Mouse (Mus musculus): ENCODE measurements around the gene Vdr.

Gene Vdr

DNA sequence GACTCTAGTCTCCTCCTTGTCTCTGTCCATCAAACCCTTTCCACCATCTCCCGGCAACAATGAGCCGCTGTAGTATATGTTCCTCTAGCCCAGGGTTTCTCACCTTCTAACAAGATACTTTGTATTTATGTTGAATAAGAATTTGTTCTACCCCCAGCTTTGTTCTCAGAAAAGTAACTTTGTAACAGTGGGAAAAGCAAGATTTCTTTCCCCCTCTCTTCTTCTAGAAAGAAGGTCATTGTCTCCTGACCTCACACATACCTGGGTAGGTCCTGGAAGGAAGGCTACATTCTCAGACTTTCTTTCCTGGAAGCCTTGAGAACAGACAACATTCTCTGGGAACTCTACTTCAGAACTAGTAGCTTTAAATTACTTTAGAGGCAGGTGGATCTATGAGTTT, at the start of gene Vdr:
Gene Vdr (minus strand): TSS at position 101 of the 400 bp plus-strand sequence.
- no peak for ATAC-seq (ENCODE audit: low TSS enrichment)

DNA sequence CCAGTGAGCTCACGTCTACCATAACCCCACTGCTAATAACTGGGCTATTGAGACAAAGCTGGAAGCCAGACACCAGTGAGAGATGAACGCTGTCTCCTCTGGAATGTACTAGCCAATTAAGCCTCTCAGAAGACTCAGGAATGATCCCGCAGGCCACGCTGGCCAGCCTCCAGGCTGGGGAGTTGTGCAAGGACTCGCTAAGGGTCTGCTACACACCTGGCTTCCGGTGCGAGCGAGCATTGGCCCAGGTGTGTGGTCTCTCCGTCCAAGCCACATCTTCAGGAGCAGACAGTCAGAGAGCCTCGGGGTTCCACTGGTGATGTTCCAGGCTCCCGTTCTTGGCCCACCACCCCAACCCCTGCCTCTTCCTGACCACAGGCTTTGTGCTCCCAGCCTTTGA, 46.0 kb upstream of the Vdr start:
- no peak for ATAC-seq (ENCODE audit: low TSS enrichment)

DNA sequence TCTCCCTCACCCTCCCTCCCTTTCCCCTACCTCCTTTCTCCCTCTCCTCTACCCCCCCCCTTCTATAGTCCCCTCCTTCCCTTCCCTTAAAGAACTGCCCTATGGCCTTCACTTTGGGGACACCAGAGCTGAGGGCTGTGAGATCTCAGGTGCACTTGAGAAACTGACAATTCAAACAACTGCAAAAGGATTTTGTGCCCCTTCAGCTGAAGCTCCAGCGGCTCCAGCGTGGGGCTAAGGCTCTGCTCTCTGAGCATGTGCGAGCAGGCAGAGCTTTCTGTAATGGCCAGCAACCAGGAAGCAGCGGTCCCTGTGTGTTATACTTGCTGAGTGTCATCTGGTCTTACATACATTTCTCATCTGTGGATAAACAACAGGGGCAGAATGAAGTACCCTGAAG, 45.3 kb upstream of the Vdr start:
- ATAC-seq (ENCODE audit: low TSS enrichment): no peak

DNA sequence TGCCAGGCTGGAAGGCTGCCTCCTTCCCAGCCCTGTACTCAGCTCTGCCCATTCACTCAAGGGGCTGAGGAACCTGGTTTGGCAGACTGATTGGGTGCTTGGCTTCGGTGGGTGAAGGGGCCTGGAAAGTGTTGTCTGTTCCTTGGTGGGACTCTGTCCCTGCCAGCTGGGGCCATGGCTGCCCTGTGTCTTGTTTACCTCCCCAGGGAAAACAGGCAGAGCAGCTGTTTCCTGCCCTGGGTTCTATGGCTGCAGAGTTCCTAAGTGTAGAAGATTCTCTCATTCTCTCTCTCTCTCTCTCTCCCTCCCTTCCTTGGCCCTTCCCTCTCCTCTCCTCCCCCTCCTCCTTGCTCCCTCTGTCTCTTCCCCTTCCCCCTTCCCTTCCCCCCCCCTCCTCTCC, 44.9 kb upstream of the Vdr start:
- no peak for ATAC-seq (ENCODE audit: low TSS enrichment)

DNA sequence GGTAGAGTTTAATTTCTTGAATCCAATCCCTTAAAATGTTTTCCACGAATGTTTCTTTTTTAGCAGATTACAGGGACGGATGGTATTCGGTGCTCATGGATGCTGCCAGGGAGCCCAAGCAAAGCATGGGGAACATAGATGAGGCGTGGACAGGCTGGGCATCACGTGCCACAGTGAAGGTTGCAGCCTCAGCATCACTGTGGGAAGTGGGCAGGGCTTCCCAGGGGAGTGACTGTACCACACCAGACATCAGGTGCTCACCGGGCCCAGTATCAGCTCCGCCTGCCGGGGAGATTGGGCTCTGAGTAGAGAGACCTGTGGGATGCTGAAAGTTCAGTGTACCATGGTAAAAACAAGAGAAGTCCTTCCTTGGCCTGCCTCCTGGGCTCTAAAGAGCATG, 44.2 kb upstream of the Vdr start:
- no peak for ATAC-seq (ENCODE audit: low TSS enrichment)

DNA sequence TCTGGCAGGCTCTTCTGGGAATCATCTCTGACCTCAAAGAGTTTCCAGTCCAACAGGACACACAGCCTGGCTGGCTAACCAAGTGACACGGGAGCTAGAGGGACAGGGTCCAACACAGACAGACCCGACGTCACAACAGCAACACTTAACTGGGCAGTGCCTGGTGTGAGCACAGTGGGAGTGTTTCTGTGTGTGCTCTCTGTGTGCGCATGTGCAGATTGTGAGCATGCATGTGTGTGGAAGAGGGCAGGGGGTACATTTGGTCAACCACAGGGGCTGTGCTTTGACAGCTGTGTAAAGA, 42.4 kb upstream of the Vdr start:
- no peak for ATAC-seq (ENCODE audit: low TSS enrichment)

DNA sequence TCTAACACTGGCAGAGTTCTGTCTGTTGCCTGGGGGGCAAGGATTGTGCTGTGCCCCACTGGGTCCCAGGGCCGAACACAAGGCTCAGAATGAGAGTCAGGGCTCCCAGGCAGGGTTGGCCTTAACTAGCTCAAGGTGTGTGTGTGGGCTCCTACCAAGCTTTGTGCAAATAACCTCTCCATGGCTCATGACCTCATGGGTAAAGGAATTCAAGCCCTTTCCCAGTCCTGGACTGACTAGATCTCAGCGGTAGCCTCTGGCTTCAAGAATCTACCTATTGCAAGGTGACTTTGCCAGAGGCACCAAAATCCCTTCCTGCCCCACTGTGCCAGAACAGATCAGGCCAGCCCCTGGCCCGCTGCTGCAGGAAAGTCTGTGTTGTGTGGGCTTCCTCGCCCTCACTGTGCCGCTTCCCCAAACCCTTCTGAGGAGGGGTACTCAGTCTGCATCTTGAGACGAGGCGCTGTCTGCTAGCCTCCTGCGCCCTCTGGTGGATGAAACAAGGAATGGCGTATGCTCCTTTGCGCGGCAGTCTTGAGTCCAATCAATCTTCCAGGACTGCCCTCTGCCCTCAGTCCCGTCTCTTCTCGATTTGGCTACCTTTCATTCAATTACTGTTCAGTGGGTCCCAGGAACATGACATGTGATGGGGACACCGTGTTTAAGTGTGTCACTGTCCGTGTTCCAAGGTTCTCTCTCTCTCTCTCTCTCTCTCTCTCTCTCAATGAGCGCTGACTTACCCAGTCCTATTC, 41.9 kb upstream of the Vdr start:
- ATAC-seq (ENCODE audit: low TSS enrichment): peak; percentile 53

DNA sequence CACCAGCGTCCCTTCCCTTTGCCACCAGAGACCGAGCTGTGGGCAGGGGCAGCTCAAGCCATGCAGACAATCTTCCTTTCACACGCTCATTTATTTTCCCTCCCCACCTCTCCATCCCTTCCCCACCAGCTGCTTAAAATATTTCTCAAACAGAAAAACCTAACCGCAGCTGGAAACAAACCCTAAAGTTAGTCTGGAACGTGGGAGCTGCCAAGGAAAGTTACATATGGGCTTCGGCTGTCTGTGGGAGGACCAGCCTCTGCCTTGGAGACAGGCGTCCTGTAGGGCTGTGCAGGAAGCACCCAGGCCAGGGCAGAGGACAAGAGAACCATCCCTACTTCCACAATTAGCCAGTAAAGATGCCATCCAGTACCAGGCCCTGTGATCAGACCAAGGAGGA, 39.8 kb upstream of the Vdr start:
- ATAC-seq (ENCODE audit: low TSS enrichment): peak; percentile 73

DNA sequence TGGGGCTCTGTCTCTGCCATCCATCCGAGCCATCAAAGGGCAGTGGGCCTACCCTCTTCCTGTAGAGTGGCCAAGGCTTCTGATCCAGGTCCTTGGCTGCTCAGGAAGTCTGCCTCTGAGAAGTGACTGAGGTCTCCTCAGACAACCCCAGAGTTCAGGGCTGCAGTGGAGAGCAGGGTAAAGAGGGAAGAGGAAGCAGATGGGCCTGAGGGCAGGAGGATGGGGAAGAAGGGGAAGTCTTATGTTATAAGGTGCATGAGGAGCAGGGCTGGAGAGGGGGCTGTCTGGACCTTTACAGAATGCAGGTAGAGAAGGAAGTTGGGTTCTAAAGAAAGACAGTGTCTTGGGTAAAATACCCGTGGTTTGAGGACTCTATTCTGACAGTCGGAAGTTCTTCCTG, 39.3 kb upstream of the Vdr start:
- ATAC-seq (ENCODE audit: low TSS enrichment): no peak

DNA sequence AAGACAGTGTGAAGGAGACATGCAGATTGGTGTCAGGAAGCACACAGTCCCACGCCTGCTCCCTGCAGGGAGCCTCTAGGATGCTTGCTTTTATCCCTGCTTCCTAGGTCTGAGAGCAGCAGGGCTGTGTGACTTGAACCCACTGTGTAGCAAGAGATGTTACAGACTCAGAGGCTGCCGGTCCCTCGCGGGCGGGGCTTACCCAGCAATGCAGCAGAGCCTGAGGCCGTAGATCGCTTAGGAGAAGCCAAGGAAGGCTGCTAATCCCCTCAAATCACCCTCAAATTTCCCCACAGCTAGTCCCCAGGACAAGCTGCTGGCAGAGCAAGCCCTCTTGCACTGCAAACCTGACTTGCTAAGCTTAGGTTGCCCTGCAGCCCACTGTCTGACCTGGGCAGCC, 38.3 kb upstream of the Vdr start:
- no peak for ATAC-seq (ENCODE audit: low TSS enrichment)

DNA sequence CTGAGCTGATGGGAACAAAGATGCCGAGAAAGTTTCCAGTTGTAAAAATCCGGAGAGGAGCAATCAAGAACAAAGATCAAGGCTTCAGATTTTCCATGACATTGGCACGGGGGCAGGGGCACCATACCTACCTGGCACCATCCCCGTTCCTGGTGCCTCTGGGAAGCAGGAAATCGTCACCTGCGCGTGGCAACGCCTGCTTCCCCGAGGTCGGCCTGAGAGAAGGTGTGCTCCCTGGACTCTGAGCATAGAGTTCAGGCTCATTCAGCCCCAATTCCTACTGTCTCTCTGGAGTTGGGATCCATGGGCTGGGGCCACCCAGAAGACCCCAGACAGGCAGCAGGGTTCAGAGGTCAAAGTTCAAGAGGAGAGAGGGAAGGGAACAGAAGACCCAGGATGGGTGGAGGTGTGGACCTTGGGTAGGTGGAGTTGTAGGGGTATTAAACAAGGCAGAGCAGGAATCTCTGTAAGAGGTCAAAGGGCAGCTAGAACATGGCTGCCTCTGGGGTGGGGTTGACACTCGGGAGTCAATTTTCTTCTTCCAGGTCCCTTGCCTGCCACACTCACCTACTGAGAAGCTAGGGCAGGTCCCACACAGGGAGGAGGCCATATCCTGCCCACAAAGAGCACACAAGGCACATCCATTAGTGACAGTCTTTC, 35.4 kb upstream of the Vdr start:
- no peak for ATAC-seq (ENCODE audit: low TSS enrichment)

DNA sequence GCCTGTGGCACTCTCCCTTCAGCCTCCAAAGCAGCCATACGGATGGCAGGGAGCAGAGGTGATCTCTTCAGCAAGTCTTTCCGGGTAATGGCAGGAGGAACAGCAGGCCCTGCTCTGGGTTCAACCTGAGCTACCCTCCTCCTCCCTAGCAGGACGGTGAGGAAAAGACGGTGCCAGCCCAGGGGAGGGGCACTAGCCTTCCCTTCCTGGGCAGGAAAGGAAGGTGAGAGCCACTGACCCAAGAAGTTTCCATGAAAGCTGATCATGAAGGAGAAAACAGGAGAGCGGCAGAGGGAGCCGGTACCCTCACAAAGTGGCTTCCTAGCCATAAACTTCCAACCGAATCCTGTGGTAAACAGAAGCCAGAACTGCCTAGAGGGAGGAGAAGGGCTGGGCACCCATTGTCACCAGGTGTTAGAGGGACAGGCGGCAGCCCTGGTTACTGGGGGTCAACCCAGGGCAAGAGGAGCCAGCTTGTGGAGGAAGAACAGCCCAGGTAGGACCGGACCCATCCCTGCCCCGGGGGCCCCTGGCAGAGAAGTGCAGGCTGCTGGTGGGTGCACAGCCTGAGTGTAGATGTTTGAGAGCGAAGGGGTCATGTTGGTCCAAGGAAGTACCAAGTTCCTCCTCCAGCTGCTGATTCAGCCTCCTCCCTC, 34.6 kb upstream of the Vdr start:
- no peak for ATAC-seq (ENCODE audit: low TSS enrichment)

DNA sequence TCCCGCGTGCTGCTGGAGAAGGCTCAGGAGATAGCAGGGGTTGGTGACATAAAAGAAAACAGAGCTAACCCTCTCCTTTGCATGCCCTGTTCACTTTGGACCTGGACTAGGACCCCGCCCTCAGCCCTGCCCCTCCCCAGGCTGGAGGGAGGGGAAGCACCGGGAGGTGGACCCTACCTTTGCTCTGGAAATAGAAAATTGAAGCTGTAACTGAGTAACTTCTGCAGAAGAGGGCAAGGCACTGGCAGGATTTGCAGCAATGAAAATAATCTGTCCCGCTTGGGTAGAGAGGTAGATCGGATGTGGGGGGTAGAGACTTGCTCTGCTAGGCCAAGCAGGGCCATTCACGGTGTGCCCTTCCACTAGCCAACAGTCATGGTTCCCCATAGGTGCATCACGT, 32.9 kb upstream of the Vdr start:
- no peak for ATAC-seq (ENCODE audit: low TSS enrichment)

DNA sequence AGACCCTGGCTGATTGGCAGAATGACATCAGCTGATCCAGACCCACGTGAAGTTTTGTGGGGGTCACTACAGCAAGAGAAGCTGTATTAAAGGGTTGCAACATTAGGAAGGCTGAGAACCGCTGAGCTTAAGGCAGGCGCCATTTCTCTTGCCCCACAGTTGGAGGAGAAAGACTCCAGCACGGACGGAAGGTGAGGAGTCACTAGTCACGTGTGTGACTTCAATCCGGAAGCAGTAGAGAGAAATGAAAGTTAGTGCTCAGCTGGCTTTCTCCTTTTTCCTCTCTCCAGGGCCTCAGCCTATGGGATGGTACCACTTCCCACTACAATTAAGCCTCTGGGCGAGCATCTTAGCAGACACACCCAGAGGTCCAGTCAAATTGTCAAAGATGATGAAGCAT, 32.1 kb upstream of the Vdr start:
- ATAC-seq (ENCODE audit: low TSS enrichment): no peak

DNA sequence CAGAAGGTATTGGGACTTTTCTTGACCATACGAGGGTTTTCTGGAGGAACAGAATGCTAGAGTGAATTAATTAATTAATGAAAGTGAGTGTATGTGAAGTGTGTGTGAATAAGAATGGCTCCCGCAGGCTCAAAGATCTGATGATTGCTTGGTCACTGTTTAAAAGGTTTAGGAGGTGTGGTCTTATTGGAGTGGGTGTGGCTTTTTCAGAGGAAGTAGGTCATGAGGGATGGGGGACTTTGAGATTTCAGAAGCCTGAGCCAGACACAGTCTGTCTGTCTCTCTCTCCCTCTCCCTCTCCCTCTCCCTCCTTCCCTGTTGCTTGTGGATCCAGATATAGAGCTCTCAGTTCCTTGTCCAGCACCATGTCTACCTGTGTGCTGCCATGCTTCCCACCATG, 30.9 kb upstream of the Vdr start:
- ATAC-seq (ENCODE audit: low TSS enrichment): no peak

DNA sequence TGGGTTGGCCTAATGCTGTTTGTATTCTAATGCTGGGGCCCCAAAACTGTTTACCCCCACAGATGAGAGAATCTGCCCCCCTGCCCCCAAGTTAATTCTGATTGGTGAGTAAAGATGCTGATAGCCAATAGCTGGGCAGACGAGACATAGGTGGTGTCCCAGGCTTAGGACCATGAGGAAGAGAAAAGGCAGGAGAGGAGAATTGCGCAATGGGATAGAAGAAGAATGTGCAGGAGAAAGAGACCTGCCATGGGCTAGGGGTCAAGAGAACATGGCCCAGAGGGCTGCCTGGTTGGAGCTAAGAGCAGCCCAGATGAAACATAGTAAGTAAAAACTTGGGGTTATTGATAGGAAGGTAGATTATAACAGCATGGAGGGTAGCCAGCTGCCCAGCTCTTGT, 29.7 kb upstream of the Vdr start:
- ATAC-seq (ENCODE audit: low TSS enrichment): no peak

DNA sequence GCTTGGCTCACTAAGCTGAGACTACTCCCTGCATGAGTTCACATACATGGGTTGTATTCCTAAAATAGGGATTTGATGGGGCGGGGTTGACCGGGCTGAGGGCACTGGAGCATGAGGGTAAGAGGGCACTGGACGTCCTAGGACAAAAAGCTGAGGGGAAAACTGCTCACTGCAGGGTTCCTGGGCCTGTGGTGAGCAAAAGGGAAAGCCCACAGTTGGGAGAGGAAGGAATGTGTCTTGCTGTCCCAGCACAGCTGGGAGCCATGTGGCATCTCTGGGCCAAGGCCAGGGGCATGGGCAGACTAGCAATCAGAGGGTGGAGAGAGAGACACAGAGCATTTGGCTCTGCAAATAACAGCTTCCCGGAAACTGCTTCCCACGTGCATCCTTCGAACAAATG, 28.1 kb upstream of the Vdr start:
- ATAC-seq (ENCODE audit: low TSS enrichment): no peak

DNA sequence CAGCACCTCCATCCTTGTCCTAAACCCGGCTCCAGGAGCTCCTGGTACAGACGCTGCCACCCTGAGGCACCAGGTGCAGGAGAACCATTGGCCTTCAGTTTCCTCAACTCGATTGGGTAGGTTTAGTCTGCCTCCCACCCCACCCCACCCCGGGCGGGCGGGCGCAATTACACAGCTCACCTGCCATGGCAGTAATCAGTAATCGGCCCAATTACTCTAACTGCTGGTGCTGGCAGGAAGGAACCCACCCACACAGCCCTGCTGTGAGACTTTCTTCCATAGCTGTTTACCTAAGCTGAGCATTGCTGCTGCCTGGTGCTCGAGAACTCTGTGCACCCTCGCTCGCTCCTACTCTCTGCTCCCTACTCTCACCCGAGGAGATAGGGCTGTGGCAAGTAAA, 22.0 kb upstream of the Vdr start:
- no peak for ATAC-seq (ENCODE audit: low TSS enrichment)

DNA sequence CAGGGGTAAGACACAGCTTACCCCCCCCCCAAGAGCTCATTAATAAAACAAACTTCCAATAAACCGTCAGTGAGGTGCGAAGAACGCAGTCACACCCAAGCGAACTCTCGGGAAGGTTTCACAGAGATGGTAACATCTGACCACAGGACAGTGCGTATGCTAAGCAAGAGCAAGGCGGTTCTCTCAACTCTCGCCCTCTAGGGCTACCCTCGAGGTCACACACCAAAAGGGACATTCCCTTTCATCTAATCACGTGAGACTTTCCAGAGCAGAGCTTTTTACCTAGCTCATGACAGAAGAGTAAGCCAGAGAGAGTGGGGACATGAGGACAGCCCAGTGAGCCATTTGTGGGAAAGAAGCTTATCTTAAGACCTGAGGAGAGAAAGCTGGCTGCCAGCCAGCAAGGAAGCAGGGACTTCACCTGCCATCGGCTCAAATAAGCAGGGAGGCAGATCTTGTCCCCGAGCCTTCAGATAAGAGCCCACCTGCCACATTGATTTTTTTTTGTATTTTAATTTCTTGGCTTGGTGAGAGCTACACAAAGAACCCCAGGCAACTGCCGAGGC, 18.9 kb upstream of the Vdr start:
- no peak for ATAC-seq (ENCODE audit: low TSS enrichment)

DNA sequence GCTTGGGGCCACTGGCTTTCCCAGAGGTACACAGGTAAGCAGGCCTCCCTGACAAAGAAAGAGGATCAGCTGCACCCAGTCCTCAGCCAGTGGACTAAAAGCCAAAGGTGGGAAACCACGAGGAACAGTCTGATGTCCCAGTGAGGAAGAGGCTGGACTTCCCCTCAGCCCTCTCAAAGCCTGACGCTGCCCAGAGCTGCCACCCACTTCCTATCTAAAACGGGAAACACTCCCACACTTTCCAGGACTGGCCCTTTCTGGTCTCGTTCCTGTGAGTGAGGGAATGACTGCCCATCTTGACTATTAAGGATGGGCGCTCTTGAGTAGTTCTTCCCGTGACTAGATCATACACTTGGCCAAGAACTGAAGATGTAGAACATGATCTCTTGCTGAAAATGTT, 17.4 kb upstream of the Vdr start:
- peak; percentile 55; the same call in 1 of the 2 replicates for ATAC-seq (ENCODE audit: low TSS enrichment)

DNA sequence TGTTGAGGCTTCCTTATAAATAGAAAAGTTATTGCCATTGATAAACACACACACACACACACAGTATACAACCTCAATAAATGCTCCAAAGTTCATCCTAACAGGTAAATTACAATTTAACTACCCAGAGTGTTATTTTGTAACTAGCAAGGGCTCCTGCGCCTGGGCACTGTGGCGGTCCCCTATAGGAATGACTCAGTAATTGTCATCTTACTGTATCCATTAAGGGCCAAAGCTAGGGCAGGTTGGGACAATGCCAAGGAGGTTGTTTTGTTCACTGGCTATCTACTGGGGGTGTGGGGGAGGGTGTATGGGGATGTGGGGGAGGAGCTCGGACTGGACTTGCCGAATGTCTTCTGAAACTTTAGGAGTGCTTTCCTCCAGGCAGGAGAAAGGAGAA, 16.6 kb upstream of the Vdr start:
- no peak for ATAC-seq (ENCODE audit: low TSS enrichment)

DNA sequence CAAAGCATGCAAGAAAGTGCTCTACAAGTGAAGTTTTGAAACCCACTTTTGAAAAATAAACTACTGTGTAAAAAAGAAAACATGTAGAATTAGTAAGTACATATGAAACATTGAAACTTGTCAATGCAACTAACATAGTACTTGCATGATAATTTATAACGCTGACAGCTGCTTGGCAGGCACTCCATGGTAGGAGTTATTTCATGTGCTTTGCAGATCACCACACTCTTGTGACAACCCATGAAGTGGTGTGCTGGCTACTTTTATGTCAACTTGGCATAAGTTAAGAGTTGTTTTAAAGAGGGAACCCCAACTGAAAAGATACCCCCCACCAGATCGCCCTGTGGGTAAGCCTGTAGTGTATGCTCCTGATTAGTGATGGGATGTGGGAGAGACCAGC, 12.0 kb upstream of the Vdr start:
- ATAC-seq (ENCODE audit: low TSS enrichment): no peak

DNA sequence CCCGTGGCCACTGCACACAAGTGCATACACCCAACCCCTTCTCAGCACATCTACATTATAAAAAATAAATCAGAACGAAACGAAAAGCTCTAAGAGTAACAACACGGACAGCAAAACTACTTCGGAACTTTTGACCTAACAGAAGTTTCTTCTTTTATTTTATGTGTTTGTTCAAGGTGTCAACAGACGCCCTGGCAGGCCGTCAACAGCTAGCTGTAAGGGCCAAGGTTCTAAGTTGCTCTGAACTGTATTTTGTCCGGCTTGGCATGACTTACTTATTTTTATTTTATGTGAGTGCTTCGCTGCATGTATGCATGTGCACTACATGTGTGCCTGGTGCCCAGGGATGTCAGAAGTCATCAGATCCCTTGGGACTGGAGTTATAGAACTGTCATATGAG, 11.4 kb upstream of the Vdr start:
- no peak for ATAC-seq (ENCODE audit: low TSS enrichment)
